Mouse (Mus musculus) MEL (cell line): ENCODE results near the gene Tnrc18. TPM values are rescaled to one million over a fixed set of nuclear protein-coding genes. Genes with fewer than 3 reads are reported as not detected.

ENCODE experiments used
- DNase-seq: peaks from one replicate; pipeline ENCODE4 v3.0.0; 2011; ENCODE audit warnings: low read depth, low spot score
- H3K27ac ChIP-seq: 2 replicates; pipeline ENCODE4 v1.5.1; 2012; ENCODE audit warnings: low read depth, mild to moderate bottlenecking, control low read depth, low read length, moderate library complexity; ENCODE audit not compliant: control insufficient read depth
- H3K27me3 ChIP-seq, 2 experiments: fragments of 150-350 bp in 1 of 2; sonication (generic) in 1 of 2; 2 replicates each; pipeline ENCODE4 v1.6.1; 2012; ENCODE audit warnings: low read length in 2 of 2, mild to moderate bottlenecking in 2 of 2, improper control_type of control experiment in 1 of 2, moderate library complexity in 1 of 2; ENCODE audit not compliant: insufficient read depth in 2 of 2, control insufficient read depth in 1 of 2
- H3K36me3 ChIP-seq, 2 experiments: 2 replicates each; pipeline ENCODE4 v1.6.1; 2012 to 2014; ENCODE audit warnings: low read length in 2 of 2, improper control_type of control experiment in 1 of 2, inconsistent platforms in 1 of 2, mild to moderate bottlenecking in 1 of 2; ENCODE audit not compliant: insufficient read depth in 2 of 2, control insufficient read depth in 1 of 2
- H3K4me1 ChIP-seq, 2 experiments: fragments of 150-350 bp in 1 of 2; sonication (generic) in 1 of 2; 2 replicates each; pipeline ENCODE4 v1.6.1; 2012; ENCODE audit warnings: low read length in 2 of 2, improper control_type of control experiment in 1 of 2, mild to moderate bottlenecking in 1 of 2; ENCODE audit not compliant: insufficient read depth in 2 of 2, control insufficient read depth in 1 of 2
- H3K4me3 ChIP-seq, 2 experiments: fragments of 150-350 bp in 1 of 2; sonication (generic) in 1 of 2; 2 replicates each; pipeline ENCODE4 v1.5.1; 2012; ENCODE audit warnings: low read depth in 2 of 2, low read length in 2 of 2, mild to moderate bottlenecking in 2 of 2, moderate library complexity in 2 of 2, control low read depth in 1 of 2, improper control_type of control experiment in 1 of 2; ENCODE audit not compliant: control insufficient read depth in 1 of 2, insufficient read depth in 1 of 2
- H3K79me2 ChIP-seq: 2 replicates; pipeline ENCODE4 v1.6.1; 2012; ENCODE audit warnings: mild to moderate bottlenecking, low read length, moderate library complexity; ENCODE audit not compliant: control insufficient read depth, poor library complexity, insufficient read depth
- H3K9ac ChIP-seq: 2 replicates; pipeline ENCODE4 v1.6.1; 2012; ENCODE audit warnings: low read depth, mild to moderate bottlenecking, control low read depth, low read length, moderate library complexity; ENCODE audit not compliant: control insufficient read depth, poor library complexity, severe bottlenecking
- H3K9me3 ChIP-seq: fragments of 150-350 bp; sonication (generic); replicated peaks from 2 replicates; pipeline ENCODE4 v1.6.1; 2012; ENCODE audit warnings: mild to moderate bottlenecking, low read length, improper control_type of control experiment, moderate library complexity; ENCODE audit not compliant: insufficient read depth
- BHLHE40 ChIP-seq: IDR thresholded peaks from 2 replicates; pipeline ENCODE4 v1.6.1; 2012; ENCODE audit warnings: low read depth, mild to moderate bottlenecking, inconsistent platforms, low read length, improper control_type of control experiment, borderline replicate concordance
- CHD1 ChIP-seq: IDR thresholded peaks from 2 replicates; pipeline ENCODE4 v1.6.1; 2012; ENCODE audit warnings: low read depth, mild to moderate bottlenecking, inconsistent platforms, low read length, improper control_type of control experiment
- E2F4 ChIP-seq: IDR thresholded peaks from 2 replicates; pipeline ENCODE4 v1.6.1; 2011; ENCODE audit warnings: low read depth, low read length, improper control_type of control experiment, borderline replicate concordance
- ELF1 ChIP-seq: IDR thresholded peaks from 2 replicates; pipeline ENCODE4 v1.6.1; 2014; ENCODE audit warnings: low read depth, mild to moderate bottlenecking, inconsistent platforms, low read length, improper control_type of control experiment, moderate library complexity
- EP300 ChIP-seq, 2 experiments: IDR thresholded peaks; 2 replicates each; pipeline ENCODE4 v1.6.1; 2011; ENCODE audit warnings: improper control_type of control experiment in 2 of 2, low read length in 2 of 2, low read depth in 1 of 2, mild to moderate bottlenecking in 1 of 2
- ETS1 ChIP-seq: IDR thresholded peaks from 2 replicates; pipeline ENCODE4 v1.6.1; 2012; ENCODE audit warnings: low read depth, mild to moderate bottlenecking, inconsistent platforms, low read length, improper control_type of control experiment, moderate library complexity
- GABPA ChIP-seq: IDR thresholded peaks from 2 replicates; pipeline ENCODE4 v1.6.1; 2012; ENCODE audit warnings: low read depth, mild to moderate bottlenecking, inconsistent platforms, low read length, improper control_type of control experiment, moderate library complexity
- GATA1 ChIP-seq: IDR thresholded peaks from 2 replicates; pipeline ENCODE4 v1.6.1; 2011; ENCODE audit warnings: low read depth, low read length, improper control_type of control experiment
- MAFK ChIP-seq: IDR thresholded peaks from 2 replicates; pipeline ENCODE4 v1.6.1; 2011; ENCODE audit warnings: low read depth, mild to moderate bottlenecking, low read length, improper control_type of control experiment, borderline replicate concordance
- MAX ChIP-seq: IDR thresholded peaks from 2 replicates; pipeline ENCODE4 v1.6.1; 2011; ENCODE audit warnings: low read length, improper control_type of control experiment
- MAZ ChIP-seq: IDR thresholded peaks from 2 replicates; pipeline ENCODE4 v1.6.1; 2012; ENCODE audit warnings: low read depth, mild to moderate bottlenecking, inconsistent platforms, low read length, improper control_type of control experiment
- MEF2A ChIP-seq: IDR thresholded peaks from 2 replicates; pipeline ENCODE4 v1.6.1; 2014; ENCODE audit warnings: low read depth, mild to moderate bottlenecking, inconsistent platforms, low read length, improper control_type of control experiment; ENCODE audit not compliant: poor library complexity, insufficient replicate concordance, severe bottlenecking; ENCODE audit errors: extremely low read depth
- MXI1 ChIP-seq: IDR thresholded peaks from 2 replicates; pipeline ENCODE4 v1.6.1; 2011; ENCODE audit warnings: mild to moderate bottlenecking, low read depth, low read length, improper control_type of control experiment
- MYB ChIP-seq: IDR thresholded peaks from 2 replicates; pipeline ENCODE4 v1.6.1; 2011; ENCODE audit warnings: mild to moderate bottlenecking, low read depth, low read length, improper control_type of control experiment
- MYC ChIP-seq: IDR thresholded peaks from 2 replicates; pipeline ENCODE4 v1.6.1; 2011; ENCODE audit warnings: low read depth, mild to moderate bottlenecking, low read length, improper control_type of control experiment, moderate library complexity
- NRF1 ChIP-seq: IDR thresholded peaks from 2 replicates; pipeline ENCODE4 v1.6.1; 2014; ENCODE audit warnings: low read depth, mild to moderate bottlenecking, inconsistent platforms, low read length, improper control_type of control experiment, moderate library complexity; ENCODE audit not compliant: poor library complexity, insufficient read depth, severe bottlenecking
- POLR2A ChIP-seq, 2 experiments: IDR thresholded peaks; 2 replicates each; pipeline ENCODE4 v1.6.1; 2011 to 2012; ENCODE audit warnings: low read length in 2 of 2, mild to moderate bottlenecking in 2 of 2, control low read depth in 1 of 2, improper control_type of control experiment in 1 of 2, low read depth in 1 of 2, moderate library complexity in 1 of 2; ENCODE audit not compliant: control insufficient read depth in 1 of 2, insufficient read depth in 1 of 2, poor library complexity in 1 of 2
- POLR2AphosphoS5 ChIP-seq: IDR thresholded peaks from 2 replicates; pipeline ENCODE4 v1.6.1; 2012; ENCODE audit warnings: low read depth, borderline replicate concordance, mild to moderate bottlenecking, inconsistent platforms, low read length, moderate library complexity, mixed read lengths
- RCOR1 ChIP-seq: IDR thresholded peaks from 2 replicates; pipeline ENCODE4 v1.6.1; 2012; ENCODE audit warnings: low read depth, mild to moderate bottlenecking, inconsistent platforms, low read length, improper control_type of control experiment
- UBTF ChIP-seq: IDR thresholded peaks from 2 replicates; pipeline ENCODE4 v1.6.1; 2012; ENCODE audit warnings: low read depth, mild to moderate bottlenecking, inconsistent platforms, low read length, improper control_type of control experiment, moderate library complexity, borderline replicate concordance; ENCODE audit not compliant: insufficient read depth
- USF1 ChIP-seq: IDR thresholded peaks from 2 replicates; pipeline ENCODE4 v1.6.1; 2014; ENCODE audit warnings: low read depth, mild to moderate bottlenecking, inconsistent platforms, low read length, improper control_type of control experiment, moderate library complexity
- ZC3H11A ChIP-seq: IDR thresholded peaks from 2 replicates; pipeline ENCODE4 v1.6.1; 2012; ENCODE audit warnings: low read depth, mild to moderate bottlenecking, inconsistent platforms, low read length, improper control_type of control experiment
- ZKSCAN1 ChIP-seq: IDR thresholded peaks from 2 replicates; pipeline ENCODE4 v1.6.1; 2012; ENCODE audit warnings: low read depth, mild to moderate bottlenecking, inconsistent platforms, low read length, improper control_type of control experiment, moderate library complexity
- ZNF384 ChIP-seq: IDR thresholded peaks from 2 replicates; pipeline ENCODE4 v1.6.1; 2012; ENCODE audit warnings: low read depth, mild to moderate bottlenecking, inconsistent platforms, low read length, improper control_type of control experiment
- polyA plus RNA-seq, 2 experiments: library from polyadenylated mRNA; stranded (reverse) in 1 of 2; unstranded in 1 of 2; fragments of >175 nt in 1 of 2; fragments of >200 nt in 1 of 2; gene quantifications; 2 replicates each; pipeline versions ENCODE4 v1.2.1 to v1.2.4; 2012; ENCODE audit warnings: low replicate concordance in 2 of 2, low read depth in 1 of 2; ENCODE audit not compliant: insufficient read length in 2 of 2, insufficient read depth in 1 of 2, missing spikeins in 1 of 2
- total RNA-seq: library from RNA; depleted of rRNA; stranded (reverse); fragments of 300-350 nt; gene quantifications from 2 replicates; pipeline ENCODE4 v1.2.3, GENCODE M21; 2012

Tnrc18 gene
- total and polyA plus RNA-seq, 3 experiments = 0.31 to 3.4 TPM; not detected in 1

DNA sequence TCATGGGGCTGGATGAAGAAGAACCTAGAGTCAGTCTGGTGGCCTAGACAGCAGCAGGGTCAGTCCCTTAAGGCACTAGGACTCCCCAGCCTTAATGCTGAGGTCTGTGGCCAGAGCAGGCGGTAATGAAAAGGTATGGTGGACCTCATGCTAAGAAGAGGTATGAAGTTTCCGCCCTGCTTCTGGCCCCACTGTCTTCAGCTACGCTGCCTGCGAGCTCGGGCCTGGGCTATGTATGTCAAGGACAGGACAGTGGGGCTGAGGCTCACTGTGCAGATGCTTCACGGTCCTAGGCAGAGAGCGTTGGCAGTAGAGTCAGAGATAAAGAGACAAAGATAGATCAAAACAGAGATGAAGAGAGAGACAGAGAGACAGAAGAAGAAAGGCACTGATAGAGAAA is 31.4 kb upstream of the Tnrc18 start:
- DNase-seq = no peak
- Histone ChIP-seq H3K9me3 (no peaks in the 10 kb centered on the region), H3K36me3 (peaks cover 0 to 8% of the 10 kb centered on the region in 2 experiments; a peak in 2 of 4 replicates), H3K79me2 (no peaks in the 10 kb centered on the region), H3K4me1 (peaks cover 2 to 12% of the 10 kb centered on the region in 2 experiments), H3K9ac (no peak overlapping the region), H3K27ac (no peak overlapping the region), H3K27me3 (no peaks in the 10 kb centered on the region), H3K4me3 (no peak overlapping the region)
- no peak for TF ChIP-seq MAFK
- no peak for TF ChIP-seq ETS1
- TF ChIP-seq MXI1 = no peak
- TF ChIP-seq MYC = no peak
- no peak for TF ChIP-seq MYB
- TF ChIP-seq MAX = no peak
- TF ChIP-seq UBTF = no peak
- TF ChIP-seq E2F4 = no peak
- TF ChIP-seq EP300 (IDR thresholded peaks at IDR 0.05; ENCODE audit: low read depth in 1 of 2, low read length in 2 of 2) = no peak
- no peak for TF ChIP-seq MAZ
- no peak for TF ChIP-seq ZKSCAN1
- TF ChIP-seq USF1 = no peak
- no peak for TF ChIP-seq BHLHE40
- no peak for TF ChIP-seq RCOR1

DNA sequence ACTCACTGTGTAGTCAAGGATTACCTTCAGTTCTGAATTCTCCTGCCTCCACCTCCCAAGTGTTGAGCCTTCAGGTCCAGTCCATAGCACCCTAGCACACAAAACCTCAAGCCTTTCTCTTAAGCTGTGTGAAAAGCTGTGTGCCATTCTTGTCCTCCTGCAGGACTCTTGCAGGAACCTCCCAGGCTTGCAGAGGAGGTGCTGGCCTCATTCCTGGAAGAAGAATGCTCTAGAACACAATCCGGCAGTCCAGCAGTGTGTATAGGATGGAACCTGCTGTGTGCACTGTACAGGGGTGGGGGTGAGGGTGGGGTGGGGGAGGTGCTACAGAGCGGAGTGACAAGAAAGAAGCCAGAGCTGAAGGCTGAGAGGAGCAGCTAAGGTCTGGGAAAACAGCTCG is 30.7 kb upstream of the Tnrc18 start:
- DNase-seq = no peak
- Histone ChIP-seq H3K36me3 (peaks cover 0 to 5% of the 10 kb centered on the region in 2 experiments; a peak in 2 of 4 replicates), H3K9me3 (no peaks in the 10 kb centered on the region), H3K79me2 (no peaks in the 10 kb centered on the region), H3K27ac (no peak overlapping the region)
- TF ChIP-seq USF1 (no peak), CHD1 (no peak), MEF2A (no peak), ZNF384 (no peak), ZC3H11A (no peak), GATA1 (no peak), NRF1 (no peak), E2F4 (no peak), MAFK (no peak), GABPA (no peak), MAZ (no peak), ELF1 (no peak), POLR2A (IDR thresholded peaks at IDR 0.05; ENCODE audit: control insufficient read depth in 1 of 2, insufficient read depth in 1 of 2, low read depth in 1 of 2, low read length in 2 of 2, poor library complexity in 1 of 2) (no peak), POLR2AphosphoS5 (no peak)
- TF ChIP-seq, all 39 proteins: peak for 0
- Histone ChIP-seq H3K27me3 (no peaks in the 10 kb centered on the region), H3K4me3 (no peak overlapping the region), H3K9ac (no peak overlapping the region), H3K4me1 (peaks cover 2 to 9% of the 10 kb centered on the region in 2 experiments)
